Mouse (Mus musculus) E14TG2a.4 (cell line): ENCODE results near the gene Ahcyl2.

ENCODE experiments used
- CTCF ChIP-seq: conservative IDR thresholded peaks from 2 replicates; pipeline ENCODE4 v1.5.1; 2014; ENCODE audit warnings: low read length
- POU5F1 ChIP-seq: IDR thresholded peaks from 2 replicates; pipeline ENCODE4 v1.6.1; 2014; ENCODE audit warnings: low read length, borderline replicate concordance

DNA sequence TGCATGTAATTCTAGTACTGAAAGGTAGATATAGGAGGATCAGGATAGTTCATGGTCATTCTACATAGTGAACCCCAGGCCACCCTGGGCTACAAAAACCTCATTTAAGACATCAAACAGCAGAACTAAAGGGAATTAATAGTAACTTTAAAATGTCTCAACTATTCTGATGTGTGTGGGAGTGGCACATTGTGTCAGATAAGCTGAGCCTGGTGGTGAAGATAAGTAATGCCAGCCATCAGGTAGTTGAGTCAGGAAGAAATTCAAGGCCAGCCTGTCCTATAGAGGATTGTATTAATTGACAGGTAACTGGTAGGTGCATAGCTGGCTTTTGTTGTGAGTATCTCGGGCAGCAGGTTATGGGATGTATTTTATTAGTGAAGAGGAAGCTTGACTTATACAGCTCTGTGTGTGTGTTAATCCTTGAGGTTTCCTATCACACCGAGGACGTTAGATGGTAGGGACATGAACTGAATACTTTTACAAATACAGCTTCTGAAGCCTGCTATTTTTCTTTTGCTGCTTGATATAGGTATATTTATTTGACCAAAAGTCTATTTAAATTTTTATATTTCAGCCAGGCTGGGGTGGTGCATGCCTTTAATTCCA is 16.7 kb downstream of the Ahcyl2 start:
- TF ChIP-seq CTCF = no peak
- no peak for TF ChIP-seq POU5F1
